Mouse (Mus musculus) hindbrain, embryonic 16.5 days (tissue): Measurements from ENCODE around the gene Ly6g6c. TPM values are rescaled to one million over a fixed set of nuclear protein-coding genes. Genes with fewer than 3 reads are reported as not detected.
A peak's percentile ranks its signal among the peaks of the same experiment; 100 is the strongest.

ENCODE experiments used
- ATAC-seq: fragments of 200-750 bp; cut with Nextera tagmentation; 2 replicates; pipeline ENCODE4 v1.8.0; 2017; ENCODE audit warnings: moderate TSS enrichment, moderate library complexity
- H3K27ac ChIP-seq: fragments of 300-500 bp; sonication (generic); 2 replicates; pipeline ENCODE4 v1.5.1; 2014; ENCODE audit warnings: low read depth, mild to moderate bottlenecking, control low read depth, low read length, moderate library complexity
- H3K27me3 ChIP-seq: fragments of 300-500 bp; sonication (generic); replicated peaks from 2 replicates; pipeline ENCODE4 v1.6.1; 2014; ENCODE audit warnings: low read length; ENCODE audit not compliant: control insufficient read depth, insufficient read depth
- H3K36me3 ChIP-seq: fragments of 300-500 bp; sonication (generic); 2 replicates; pipeline ENCODE4 v1.6.1; 2014; ENCODE audit warnings: mild to moderate bottlenecking, low read length, moderate library complexity, mixed read lengths; ENCODE audit not compliant: control insufficient read depth, insufficient read depth
- H3K4me1 ChIP-seq: fragments of 300-500 bp; sonication (generic); 2 replicates; pipeline ENCODE4 v1.6.1; 2014; ENCODE audit warnings: low read depth, low read length; ENCODE audit not compliant: control insufficient read depth, insufficient read depth
- H3K4me2 ChIP-seq: fragments of 300-500 bp; sonication (generic); 2 replicates; pipeline ENCODE4 v1.6.1; 2014; ENCODE audit warnings: mild to moderate bottlenecking, low read length, control low read depth, moderate library complexity
- H3K4me3 ChIP-seq: fragments of 300-500 bp; sonication (generic); 2 replicates; pipeline ENCODE4 v1.5.1; 2014; ENCODE audit warnings: mild to moderate bottlenecking, low read length, control low read depth, moderate library complexity
- H3K9ac ChIP-seq: fragments of 300-500 bp; sonication (generic); 2 replicates; pipeline ENCODE4 v1.6.1; 2014; ENCODE audit warnings: low read depth, mild to moderate bottlenecking, control low read depth, low read length, moderate library complexity
- H3K9me3 ChIP-seq: fragments of 300-500 bp; sonication (generic); 2 replicates; pipeline ENCODE4 v1.6.1; 2014; ENCODE audit warnings: mild to moderate bottlenecking, low read length, moderate library complexity; ENCODE audit not compliant: control insufficient read depth
- WGBS: fragments of 180-500 bp; shearing (Covaris S2); extraction: QIAGEN DNeasy Blood & Tissue Kit; methylation state at CpG from one replicate; pipeline ENCODE4 v1.1.7; 2014; 5-methylcytosine and 5-hydroxymethylcytosine counted together
- polyA plus RNA-seq: library from polyadenylated mRNA; unstranded; fragments of >200 nt; fragmentation: Nextera tagmentation; extraction: Ambion mirVana; gene quantifications from 2 replicates; pipeline ENCODE4 v1.2.1, GENCODE M21; 2015

The Ly6g6c gene
- polyA plus RNA-seq, 1 experiment from 2014 or later, result not detected

- no peaks in the 10 kb centered on the region for H3K36me3 ChIP-seq
- WGBS, result 89% methylated on average over 7 of the region's 7 CpGs
- H3K9me3 ChIP-seq, result no peaks in the 10 kb centered on the region
- peaks cover 4% of the 10 kb centered on the region for H3K4me1 ChIP-seq
- no peak overlapping the region for H3K27ac ChIP-seq
- no peak overlapping the region; the same call in 1 of the 2 replicates for H3K4me3 ChIP-seq
- ATAC-seq, result no peak
- peak overlapping the region; percentile 96 for H3K4me2 ChIP-seq
- no peaks in the 10 kb centered on the region for H3K27me3 ChIP-seq
- H3K9ac ChIP-seq, result no peak overlapping the region
Measured at GRCm38 (mm10) chr17:35044904-35045806, 20.0 kb upstream of the Ly6g6c start.

DNA sequence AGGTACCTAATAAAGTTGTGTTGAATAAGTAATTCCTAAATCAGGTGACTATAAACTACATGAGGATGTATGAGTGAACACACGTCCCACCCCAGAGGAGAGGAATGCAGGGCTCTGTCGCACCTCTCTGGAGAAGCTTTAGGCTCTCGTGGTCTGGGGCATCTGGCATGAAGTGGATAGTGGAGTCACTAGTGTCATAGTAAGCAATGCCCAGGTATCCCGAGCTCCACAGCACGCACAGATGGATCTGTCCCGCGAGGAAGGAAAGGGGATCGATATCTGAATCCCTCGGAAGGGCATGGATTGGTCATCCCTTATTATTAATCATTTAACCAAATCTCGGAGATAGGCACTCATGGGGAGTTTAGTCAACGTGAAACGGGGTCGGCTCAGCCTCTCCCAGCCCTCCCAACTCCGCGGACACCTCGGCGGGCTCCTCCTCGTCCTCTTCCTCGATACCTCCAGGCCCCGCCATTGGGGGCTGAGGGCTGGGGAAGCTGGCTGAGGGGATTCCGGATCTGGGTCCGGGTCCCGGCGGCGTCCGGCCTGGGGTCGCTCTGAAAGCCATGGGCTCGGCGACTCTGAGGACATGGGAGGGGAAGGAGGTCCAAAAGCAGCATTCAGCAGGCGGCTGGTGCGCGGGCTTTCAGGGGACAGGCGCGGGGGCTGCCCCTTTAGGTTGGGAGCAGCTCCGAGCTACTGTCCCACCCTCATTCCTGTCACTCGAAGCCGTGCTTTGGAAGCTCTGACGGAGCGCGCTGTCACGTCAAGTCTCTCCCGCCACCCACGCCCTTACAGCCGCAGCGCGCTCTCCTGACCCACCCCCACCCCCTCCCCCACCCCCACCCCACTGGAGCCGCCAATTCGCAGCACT, 19.1 kb upstream of the Ly6g6c start:
- 4% methylated on average over 36 of the region's 48 CpGs for WGBS
- Histone ChIP-seq H3K4me2 (peak overlapping the region; percentile 96), H3K9me3 (no peaks in the 10 kb centered on the region), H3K4me3 (peak overlapping the region; percentile 63), H3K9ac (peak overlapping the region; percentile 80), H3K4me1 (peaks cover 5% of the 10 kb centered on the region), H3K27ac (peak overlapping the region; percentile 73), H3K27me3 (no peaks in the 10 kb centered on the region), H3K36me3 (no peaks in the 10 kb centered on the region)
- peak; percentile 78 for ATAC-seq

DNA sequence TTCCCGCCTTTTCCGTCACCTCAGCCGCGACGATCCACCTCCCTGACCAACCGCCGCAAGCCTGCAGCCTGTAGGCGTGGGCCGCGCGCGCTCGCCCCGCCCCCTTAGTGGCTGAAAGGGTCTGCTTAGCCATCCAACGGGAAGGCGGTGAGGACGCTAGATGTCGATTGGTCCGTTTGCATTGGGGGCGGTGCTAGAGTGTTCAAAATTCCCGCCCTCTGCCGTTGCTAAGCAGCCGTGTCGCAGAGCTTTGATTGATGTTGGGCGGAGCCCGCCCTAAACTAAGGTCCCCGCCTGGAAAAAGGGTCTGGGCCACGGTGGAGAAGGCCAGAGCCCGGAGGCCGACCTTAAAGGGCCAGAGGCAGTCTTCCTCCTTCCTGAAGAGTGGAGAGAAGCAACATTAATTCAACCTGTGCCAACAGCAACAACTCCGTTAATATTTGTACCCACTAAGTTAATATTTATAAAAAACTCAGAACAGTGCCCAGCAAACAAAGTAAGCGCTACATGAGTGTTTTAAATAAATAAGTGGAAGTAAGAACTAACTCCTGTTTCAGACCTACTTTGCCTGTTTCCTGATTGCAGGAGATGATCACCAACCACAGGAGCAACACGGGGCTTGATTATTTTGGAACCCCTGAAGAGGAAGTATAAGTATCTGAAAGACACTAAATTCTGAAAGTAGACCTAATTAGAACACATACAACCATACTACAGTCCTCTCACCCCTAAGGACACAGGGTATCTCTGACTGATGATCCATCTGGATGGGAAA, 18.3 kb upstream of the Ly6g6c start, which contains the start of gene Msh5:
Gene Msh5 (minus strand): TSS at position 65 of the 775 bp plus-strand sequence.
- ATAC-seq, result peak; percentile 99
- 4% methylated on average over 33 of the region's 33 CpGs for WGBS
- no peaks in the 10 kb centered on the region for H3K36me3 ChIP-seq
- no peaks in the 10 kb centered on the region for H3K9me3 ChIP-seq
- peaks cover 10% of the 10 kb centered on the region for H3K4me1 ChIP-seq
- H3K9ac ChIP-seq, result peak within 1 kb of the TSS; percentile 80
- peak within 1 kb of the TSS; percentile 63 for H3K4me3 ChIP-seq
- H3K27ac ChIP-seq, result peak within 1 kb of the TSS; percentile 73
- peak within 1 kb of the TSS; percentile 96 for H3K4me2 ChIP-seq
- H3K27me3 ChIP-seq, result no peaks in the 10 kb centered on the region

DNA sequence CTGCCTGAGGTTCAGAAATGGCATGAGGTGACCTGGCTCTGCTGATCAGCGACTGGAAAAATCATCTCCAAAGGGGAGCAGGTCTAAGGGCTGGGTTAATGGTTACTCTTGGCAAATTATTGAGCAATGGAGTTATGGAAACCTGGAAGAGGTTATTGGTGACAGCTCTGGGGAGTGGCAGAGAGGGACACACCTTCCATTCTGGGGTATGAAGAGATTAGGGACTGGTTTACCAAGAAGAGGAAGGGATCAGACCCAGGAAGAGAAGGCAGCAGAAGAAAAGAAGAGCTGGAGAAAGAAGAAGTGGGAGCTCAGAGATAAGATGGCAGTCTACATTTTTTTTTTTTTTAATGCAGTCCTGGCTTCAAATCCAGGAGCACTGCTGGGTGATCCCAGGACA, 17.5 kb upstream of the Ly6g6c start:
- H3K27me3 ChIP-seq, result no peaks in the 10 kb centered on the region
- no peak overlapping the region for H3K4me3 ChIP-seq
- no peak overlapping the region for H3K9ac ChIP-seq
- no peaks in the 10 kb centered on the region for H3K9me3 ChIP-seq
- peak overlapping the region; percentile 13; the same call in 1 of the 2 replicates for H3K27ac ChIP-seq
- peaks cover 10% of the 10 kb centered on the region for H3K4me1 ChIP-seq
- WGBS, result 65% methylated on average over 1 of the region's 1 CpGs
- no peak overlapping the region for H3K4me2 ChIP-seq
- H3K36me3 ChIP-seq, result no peaks in the 10 kb centered on the region
- no peak for ATAC-seq

DNA sequence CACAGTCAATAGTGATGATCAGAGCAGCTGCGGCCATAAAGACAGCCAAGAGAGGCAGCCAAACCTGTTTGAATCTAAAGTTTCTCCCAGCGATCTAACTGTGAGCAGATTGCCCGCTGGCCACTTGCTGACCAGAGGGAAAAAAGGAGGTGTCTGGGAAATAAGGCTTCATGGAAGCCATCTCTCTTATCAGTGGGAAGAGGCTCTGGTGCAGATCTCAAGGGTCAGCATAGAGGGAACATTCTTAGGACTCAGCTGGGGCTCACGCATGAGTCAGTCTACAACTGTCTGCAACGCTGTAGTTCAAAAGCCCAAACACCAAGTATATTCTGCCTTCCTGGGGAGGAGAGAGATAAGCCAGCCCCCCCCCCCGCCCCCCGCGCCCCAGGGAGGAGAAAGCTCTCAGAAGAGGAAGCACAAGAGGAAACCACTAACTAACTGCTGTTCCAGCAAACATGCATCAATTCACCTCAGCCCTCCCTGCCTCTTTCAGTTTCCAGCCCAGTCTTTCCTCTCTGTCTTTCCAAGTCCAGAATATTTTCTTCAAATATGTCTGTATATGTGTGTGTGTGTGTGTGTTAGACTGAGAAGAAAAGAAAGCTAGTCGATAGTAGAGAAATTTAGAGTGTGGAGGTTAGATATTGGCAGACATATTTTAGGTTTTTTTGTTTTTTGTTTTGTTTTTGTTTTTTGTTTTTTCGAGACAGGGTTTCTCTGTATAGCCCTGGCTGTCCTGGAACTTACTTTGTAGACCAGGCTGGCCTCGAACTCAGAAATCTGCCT, 16.8 kb upstream of the Ly6g6c start:
- H3K4me3 ChIP-seq, result no peak overlapping the region
- H3K27ac ChIP-seq, result peak overlapping the region; percentile 13; the same call in 1 of the 2 replicates
- peaks cover 10% of the 10 kb centered on the region for H3K4me1 ChIP-seq
- H3K27me3 ChIP-seq, result no peaks in the 10 kb centered on the region
- no peak for ATAC-seq
- no peak overlapping the region for H3K4me2 ChIP-seq
- no peak overlapping the region for H3K9ac ChIP-seq
- H3K9me3 ChIP-seq, result no peaks in the 10 kb centered on the region
- H3K36me3 ChIP-seq, result no peaks in the 10 kb centered on the region
- WGBS, result 42% methylated on average over 11 of the region's 11 CpGs

GRCm38 (mm10) chr17:35048932-35049440, 16.2 kb upstream of the Ly6g6c start:
- peaks cover 10% of the 10 kb centered on the region for H3K4me1 ChIP-seq
- no peaks in the 10 kb centered on the region for H3K9me3 ChIP-seq
- H3K27me3 ChIP-seq, result no peaks in the 10 kb centered on the region
- H3K27ac ChIP-seq, result peak overlapping the region; percentile 91
- no peak overlapping the region; the same call in 1 of the 2 replicates for H3K9ac ChIP-seq
- no peak overlapping the region for H3K4me3 ChIP-seq
- H3K36me3 ChIP-seq, result peaks cover 1% of the 10 kb centered on the region; the same call in 1 of the 2 replicates
- ATAC-seq, result no peak
- H3K4me2 ChIP-seq, result no peak overlapping the region; the same call in 1 of the 2 replicates
- WGBS, result 73% methylated on average over 5 of the region's 5 CpGs

DNA sequence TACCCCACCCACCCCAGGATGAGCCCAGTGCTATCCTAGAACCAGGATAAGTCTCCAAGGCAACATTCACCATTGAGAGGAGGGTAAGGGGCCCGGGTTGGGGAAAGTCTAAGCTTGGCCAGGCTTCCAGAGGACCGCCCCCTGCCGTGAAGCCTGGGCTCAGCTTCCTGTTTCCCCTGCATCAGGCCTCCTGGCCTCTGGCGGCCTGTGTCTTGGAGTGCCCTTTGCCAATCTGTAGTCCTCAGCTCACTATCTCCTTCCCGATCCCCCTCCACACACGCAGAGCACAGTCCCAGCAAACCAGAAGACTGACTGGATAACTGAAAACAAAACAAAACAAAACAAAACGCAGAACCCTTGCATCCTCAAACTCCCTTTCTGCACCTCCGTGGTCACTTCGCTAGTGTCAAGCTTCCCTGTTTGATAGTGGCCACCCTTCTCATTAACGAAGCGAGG, 15.6 kb upstream of the Ly6g6c start, which contains the start of gene Clic1:
Gene Clic1 (plus strand): TSS at position 406 of the 456 bp plus-strand sequence.
- peak within 1 kb of the TSS; percentile 64 for H3K4me2 ChIP-seq
- peak within 1 kb of the TSS; percentile 43 for H3K4me3 ChIP-seq
- H3K9me3 ChIP-seq, result no peaks in the 10 kb centered on the region
- no peaks in the 10 kb centered on the region for H3K27me3 ChIP-seq
- WGBS, result 1% methylated on average over 11 of the region's 11 CpGs
- H3K36me3 ChIP-seq, result peaks cover 6% of the 10 kb centered on the region
- peaks cover 10% of the 10 kb centered on the region for H3K4me1 ChIP-seq
- no peak for ATAC-seq
- H3K9ac ChIP-seq, result peak within 1 kb of the TSS; percentile 68
- peak within 1 kb of the TSS; percentile 91 for H3K27ac ChIP-seq
